Mouse (Mus musculus) G1E (cell line): ENCODE measurements around the gene Edem1.

Source experiments
- CTCF ChIP-seq: IDR thresholded peaks from 2 replicates; pipeline ENCODE4 v1.5.1; 2012; ENCODE audit warnings: low read depth, low read length, inconsistent platforms, mixed read lengths
- GATA1 ChIP-seq: IDR thresholded peaks from 2 replicates; pipeline ENCODE4 v1.6.1; 2012; ENCODE audit warnings: borderline replicate concordance, low read length, inconsistent platforms, mixed read lengths
- GATA2 ChIP-seq: IDR thresholded peaks from 2 replicates; pipeline ENCODE4 v1.6.1; 2012; ENCODE audit warnings: low read depth, low read length, inconsistent platforms, borderline replicate concordance
- TAL1 ChIP-seq: conservative IDR thresholded peaks from 2 replicates; pipeline ENCODE4 v1.6.1; 2012; ENCODE audit warnings: low read depth, low read length, inconsistent platforms, mixed read lengths

GRCm38 (mm10) chr6:108861226-108861625, 32.8 kb downstream of the Edem1 start:
- TF ChIP-seq GATA1 (no peak), CTCF (no peak), TAL1 (no peak), GATA2 (no peak)
